Mouse (Mus musculus): ENCODE results near the gene P2ry13. TPM values are rescaled to one million over a fixed set of nuclear protein-coding genes. Genes with fewer than 3 reads are reported as not detected.

The P2ry13 gene
- polyA plus RNA-seq, 1 experiment: 0.52 TPM

DNA sequence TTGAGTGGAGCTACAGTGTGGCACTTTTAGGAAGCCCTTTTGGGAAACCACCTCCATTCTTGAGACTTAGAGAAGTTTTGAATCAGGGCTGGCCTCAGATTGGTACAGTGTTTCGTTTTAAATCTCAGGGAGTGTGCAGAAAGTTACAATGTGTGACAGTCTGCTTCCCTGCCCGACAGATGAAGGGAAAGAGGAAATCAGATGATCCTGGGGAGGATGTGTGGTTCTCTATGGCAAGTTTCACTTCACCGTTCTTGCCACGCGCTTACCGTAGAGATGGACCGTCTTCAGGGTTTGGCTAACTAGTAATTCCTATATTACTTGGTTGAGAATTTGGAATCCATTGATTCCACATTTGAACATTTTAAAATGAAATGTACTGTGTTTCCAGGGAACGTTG is 1.1 kb upstream of the P2ry13 start:
- Histone ChIP-seq H3K27ac (ENCODE audit: control insufficient read depth, insufficient read depth, low read depth, low read length) (no peak overlapping the region), H3K4me3 (ENCODE audit: control insufficient read depth, low read depth, low read length) (no peak overlapping the region), H3K4me1 (ENCODE audit: control insufficient read depth, insufficient read depth, low read length) (no peaks in the 10 kb centered on the region; the same call in 1 of the 2 replicates), H3K27me3 (ENCODE audit: control insufficient read depth, insufficient read depth, low read length) (no peaks in the 10 kb centered on the region), H3K36me3 (ENCODE audit: control insufficient read depth, insufficient read depth, low read length) (no peaks in the 10 kb centered on the region)
- TF ChIP-seq CTCF (IDR thresholded peaks at IDR 0.05; ENCODE audit: control insufficient read depth, insufficient read depth, insufficient replicate concordance, low read depth, low read length): no peak
- TF ChIP-seq POLR2A (IDR thresholded peaks at IDR 0.05; ENCODE audit: control insufficient read depth, low read depth, low read length): no peak

DNA sequence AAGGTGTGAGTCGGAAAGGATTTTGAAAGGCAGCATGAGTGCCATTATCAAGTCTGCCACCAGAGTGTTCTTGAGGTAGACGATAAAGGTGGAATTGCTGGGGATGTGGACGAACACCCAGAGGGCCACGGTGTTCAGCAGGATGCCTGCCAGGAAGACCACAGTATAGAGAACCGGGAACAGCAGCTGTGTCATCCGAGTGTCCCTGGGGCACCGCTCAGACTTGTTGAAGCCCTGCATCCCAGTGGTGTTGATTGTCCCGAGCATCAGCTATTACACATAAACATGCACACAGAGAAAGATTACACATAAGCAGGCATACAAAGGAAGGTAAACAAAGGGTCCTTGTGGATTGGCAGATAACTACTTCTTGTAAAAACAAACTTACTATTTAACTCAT is 593 bp downstream of the P2ry13 start:
- Histone ChIP-seq H3K4me3 (ENCODE audit: control insufficient read depth, low read depth, low read length) (no peak overlapping the region), H3K27me3 (ENCODE audit: control insufficient read depth, insufficient read depth, low read length) (no peaks in the 10 kb centered on the region), H3K4me1 (ENCODE audit: control insufficient read depth, insufficient read depth, low read length) (no peaks in the 10 kb centered on the region; the same call in 1 of the 2 replicates), H3K36me3 (ENCODE audit: control insufficient read depth, insufficient read depth, low read length) (no peaks in the 10 kb centered on the region), H3K27ac (ENCODE audit: control insufficient read depth, insufficient read depth, low read depth, low read length) (no peak overlapping the region)
- no peak for TF ChIP-seq POLR2A (IDR thresholded peaks at IDR 0.05; ENCODE audit: control insufficient read depth, low read depth, low read length)
- no peak for TF ChIP-seq CTCF (IDR thresholded peaks at IDR 0.05; ENCODE audit: control insufficient read depth, insufficient read depth, insufficient replicate concordance, low read depth, low read length)

DNA sequence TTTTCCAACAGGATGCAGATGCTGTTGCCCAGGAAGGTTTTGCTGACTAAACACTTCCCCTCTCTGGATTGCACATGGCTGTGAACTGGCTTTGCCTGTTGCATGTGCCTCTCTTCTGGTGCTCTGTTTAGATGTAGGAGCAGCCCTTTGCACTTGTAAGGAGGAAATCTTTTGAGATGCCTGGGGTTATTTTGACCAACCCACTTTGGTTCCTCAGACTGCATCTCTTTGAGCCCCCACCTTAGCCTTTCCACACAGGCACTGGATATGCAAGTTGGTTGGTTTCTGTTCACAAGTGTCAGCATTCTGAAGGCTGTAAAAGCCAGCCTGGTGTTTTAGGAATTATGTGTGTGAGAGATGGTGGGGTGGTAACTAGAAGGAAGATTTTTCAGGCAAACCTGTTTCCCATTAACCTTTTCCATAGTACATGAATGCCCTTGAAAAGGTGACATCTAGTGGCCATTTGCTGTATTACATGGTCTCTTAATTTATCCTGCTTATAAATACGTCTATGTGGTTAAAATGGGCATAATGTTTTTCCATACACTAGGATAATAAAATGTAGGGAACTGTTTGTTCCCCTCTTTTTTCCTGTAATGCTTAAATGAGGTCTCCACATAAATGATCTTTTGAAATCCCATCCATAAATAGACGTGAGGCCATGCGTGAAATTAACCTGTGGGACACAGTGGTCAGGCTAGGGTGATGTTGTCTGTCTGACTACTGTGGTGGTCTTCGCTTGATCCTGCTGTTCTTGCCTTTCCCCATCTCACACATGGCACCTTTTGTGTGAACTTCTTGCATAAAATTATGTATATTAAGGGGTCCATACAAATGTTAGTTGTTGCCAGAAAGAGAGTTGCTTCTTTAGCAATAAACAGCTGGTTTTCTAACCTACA is 1.8 kb downstream of the P2ry13 start:
- H3K36me3 ChIP-seq (ENCODE audit: control insufficient read depth, insufficient read depth, low read length): no peaks in the 10 kb centered on the region
- no peaks in the 10 kb centered on the region for H3K27me3 ChIP-seq (ENCODE audit: control insufficient read depth, insufficient read depth, low read length)
- H3K4me1 ChIP-seq (ENCODE audit: control insufficient read depth, insufficient read depth, low read length): no peaks in the 10 kb centered on the region; the same call in 1 of the 2 replicates
- no peak for TF ChIP-seq CTCF (IDR thresholded peaks at IDR 0.05; ENCODE audit: control insufficient read depth, insufficient read depth, insufficient replicate concordance, low read depth, low read length)
- no peak for TF ChIP-seq POLR2A (IDR thresholded peaks at IDR 0.05; ENCODE audit: control insufficient read depth, low read depth, low read length)
- peak overlapping the region; percentile 32 for H3K4me3 ChIP-seq (ENCODE audit: control insufficient read depth, low read depth, low read length)
- no peak overlapping the region for H3K27ac ChIP-seq (ENCODE audit: control insufficient read depth, insufficient read depth, low read depth, low read length)

DNA sequence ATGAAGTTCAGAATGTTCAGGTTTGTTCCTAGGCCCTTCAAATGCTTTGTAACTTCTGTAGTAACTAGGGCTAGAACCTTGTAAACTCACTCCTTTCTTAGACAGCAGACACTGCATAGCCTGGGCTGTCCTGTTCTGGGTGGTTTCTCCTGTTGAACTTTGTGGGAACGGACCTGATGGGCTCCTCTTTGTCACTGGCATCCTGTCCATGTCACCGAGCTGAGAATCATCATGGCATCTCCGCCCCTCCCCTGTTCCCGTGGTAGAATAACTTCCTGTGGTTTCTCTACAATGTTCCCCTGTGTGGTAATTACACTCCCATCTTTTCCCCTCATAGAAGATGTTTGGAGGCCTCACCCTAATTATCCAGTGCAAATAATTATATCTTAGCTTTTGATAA is 4.7 kb downstream of the P2ry13 start:
- Histone ChIP-seq H3K4me3 (ENCODE audit: control insufficient read depth, low read depth, low read length) (no peak overlapping the region), H3K36me3 (ENCODE audit: control insufficient read depth, insufficient read depth, low read length) (no peaks in the 10 kb centered on the region), H3K4me1 (ENCODE audit: control insufficient read depth, insufficient read depth, low read length) (no peaks in the 10 kb centered on the region; the same call in 1 of the 2 replicates), H3K27ac (ENCODE audit: control insufficient read depth, insufficient read depth, low read depth, low read length) (no peak overlapping the region), H3K27me3 (ENCODE audit: control insufficient read depth, insufficient read depth, low read length) (no peaks in the 10 kb centered on the region)
- no peak for TF ChIP-seq POLR2A (IDR thresholded peaks at IDR 0.05; ENCODE audit: control insufficient read depth, low read depth, low read length)
- TF ChIP-seq CTCF (IDR thresholded peaks at IDR 0.05; ENCODE audit: control insufficient read depth, insufficient read depth, insufficient replicate concordance, low read depth, low read length): no peak

DNA sequence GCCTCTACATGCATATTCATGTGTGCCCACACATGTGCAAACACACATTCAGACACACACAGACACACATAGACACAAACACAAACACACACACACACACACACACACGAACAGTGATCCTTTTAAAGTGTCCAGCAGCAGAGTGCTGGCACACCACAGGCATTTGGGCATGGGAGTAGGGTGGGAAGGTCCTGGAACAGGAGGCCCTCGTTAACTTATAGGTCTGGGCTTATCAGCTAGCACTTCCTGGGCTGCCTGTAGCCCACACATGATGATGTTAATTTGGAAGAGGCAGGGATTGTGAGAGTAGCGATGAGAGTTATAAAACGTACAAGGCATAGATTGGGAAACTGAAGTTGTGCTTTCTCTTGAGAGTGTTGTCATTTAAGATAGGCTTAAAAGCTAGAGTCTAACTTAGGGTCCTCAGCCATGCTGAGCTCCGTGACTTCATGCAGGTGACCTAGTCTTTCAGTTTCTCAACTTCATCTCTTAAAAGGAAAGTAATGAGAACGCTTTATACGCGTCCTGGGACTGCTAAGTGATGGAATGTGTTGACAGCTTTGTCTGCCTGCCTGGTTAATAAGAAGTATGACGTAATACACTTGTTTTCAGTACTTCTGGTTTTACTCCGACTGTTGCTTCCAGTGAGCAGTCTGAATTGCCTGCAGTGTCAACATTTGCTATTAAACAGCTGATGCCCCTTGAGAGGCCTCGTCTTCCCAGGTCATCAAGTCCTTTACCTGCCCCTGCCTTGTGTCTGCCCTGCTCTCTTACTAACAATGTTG is 5.8 kb downstream of the P2ry13 start:
- H3K4me1 ChIP-seq (ENCODE audit: control insufficient read depth, insufficient read depth, low read length): no peaks in the 10 kb centered on the region; the same call in 1 of the 2 replicates
- TF ChIP-seq CTCF (IDR thresholded peaks at IDR 0.05; ENCODE audit: control insufficient read depth, insufficient read depth, insufficient replicate concordance, low read depth, low read length): no peak
- TF ChIP-seq POLR2A (IDR thresholded peaks at IDR 0.05; ENCODE audit: control insufficient read depth, low read depth, low read length): no peak
- H3K36me3 ChIP-seq (ENCODE audit: control insufficient read depth, insufficient read depth, low read length): no peaks in the 10 kb centered on the region
- no peak overlapping the region for H3K27ac ChIP-seq (ENCODE audit: control insufficient read depth, insufficient read depth, low read depth, low read length)
- H3K27me3 ChIP-seq (ENCODE audit: control insufficient read depth, insufficient read depth, low read length): no peaks in the 10 kb centered on the region
- H3K4me3 ChIP-seq (ENCODE audit: control insufficient read depth, low read depth, low read length): no peak overlapping the region

DNA sequence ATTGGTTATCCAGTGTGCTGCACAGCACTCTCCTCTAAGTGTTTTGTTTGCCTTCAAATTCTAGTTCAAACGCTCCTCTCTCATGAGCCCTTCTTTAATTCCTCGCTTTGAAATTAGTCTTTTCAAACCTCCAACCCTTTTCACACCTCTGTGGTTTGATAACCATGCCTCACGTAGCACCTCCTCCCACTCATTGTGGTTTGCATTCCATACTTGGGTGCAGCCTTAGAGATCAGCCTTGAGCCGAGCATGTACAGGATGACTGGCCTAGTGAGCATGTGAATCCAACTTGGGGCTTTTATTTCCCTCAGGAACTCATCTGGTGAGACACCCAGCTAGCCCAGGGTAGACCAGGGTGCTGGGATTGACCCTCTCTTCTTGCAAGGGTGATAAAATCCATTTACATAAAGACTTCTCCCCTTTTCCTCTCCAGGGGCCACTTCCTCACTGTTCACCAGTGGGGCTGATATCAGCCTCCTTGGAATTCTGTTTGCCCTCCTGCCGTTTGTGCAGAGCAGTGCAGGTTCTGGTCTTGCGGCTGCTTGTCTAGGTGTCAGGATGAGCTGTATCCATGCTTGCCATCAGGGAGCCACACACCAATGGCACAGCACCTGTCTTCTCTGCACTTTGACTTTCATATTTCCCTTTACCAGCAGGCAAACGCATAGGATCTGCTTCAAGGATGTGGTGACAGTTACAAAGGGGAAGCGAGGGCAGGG is 6.7 kb downstream of the P2ry13 start:
- H3K4me3 ChIP-seq (ENCODE audit: control insufficient read depth, low read depth, low read length): no peak overlapping the region
- no peak overlapping the region for H3K27ac ChIP-seq (ENCODE audit: control insufficient read depth, insufficient read depth, low read depth, low read length)
- no peaks in the 10 kb centered on the region for H3K27me3 ChIP-seq (ENCODE audit: control insufficient read depth, insufficient read depth, low read length)
- TF ChIP-seq CTCF (IDR thresholded peaks at IDR 0.05; ENCODE audit: control insufficient read depth, insufficient read depth, insufficient replicate concordance, low read depth, low read length) (no peak), POLR2A (IDR thresholded peaks at IDR 0.05; ENCODE audit: control insufficient read depth, low read depth, low read length) (no peak)
- no peaks in the 10 kb centered on the region for H3K36me3 ChIP-seq (ENCODE audit: control insufficient read depth, insufficient read depth, low read length)
- no peaks in the 10 kb centered on the region; the same call in 1 of the 2 replicates for H3K4me1 ChIP-seq (ENCODE audit: control insufficient read depth, insufficient read depth, low read length)

Data from testis, adult 2 months (tissue).